Mouse (Mus musculus) adrenal gland, postnatal 25 days (tissue): Measurements from ENCODE around the gene Tesc. TPM values are rescaled to one million over a fixed set of nuclear protein-coding genes. Genes with fewer than 3 reads are reported as not detected.

Experiments
- DNase-seq: peaks from one replicate; pipeline ENCODE4 v3.0.0; 2021; ENCODE audit warnings: mixed read lengths
- total RNA-seq: library from RNA; stranded (reverse); gene quantifications from 2 replicates; pipeline ENCODE4 v1.2.3, GENCODE M21; 2021

The Tesc gene
- total RNA-seq, 1 experiment from 2014 or later = 131 TPM

DNA sequence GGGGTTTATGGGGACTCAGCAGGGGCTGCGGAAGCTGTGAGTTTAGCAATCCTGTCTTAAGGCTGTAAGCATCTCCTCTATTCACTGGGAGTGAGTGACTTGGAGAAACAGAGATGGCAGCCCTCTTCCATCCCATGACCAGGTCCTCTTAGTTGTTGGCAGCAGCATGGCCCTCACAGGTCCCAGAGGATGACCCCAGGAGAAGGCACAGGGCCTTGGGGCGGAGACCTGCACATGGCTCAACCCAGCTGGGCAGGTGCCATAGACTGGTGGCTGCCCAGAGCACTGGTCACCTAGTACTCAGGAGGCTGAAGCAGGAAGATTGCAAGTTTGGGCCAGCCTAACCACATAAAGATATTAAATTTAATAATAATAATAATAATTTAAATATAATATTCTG lies 11.9 kb upstream of the Tesc start:
- no peak for DNase-seq

DNA sequence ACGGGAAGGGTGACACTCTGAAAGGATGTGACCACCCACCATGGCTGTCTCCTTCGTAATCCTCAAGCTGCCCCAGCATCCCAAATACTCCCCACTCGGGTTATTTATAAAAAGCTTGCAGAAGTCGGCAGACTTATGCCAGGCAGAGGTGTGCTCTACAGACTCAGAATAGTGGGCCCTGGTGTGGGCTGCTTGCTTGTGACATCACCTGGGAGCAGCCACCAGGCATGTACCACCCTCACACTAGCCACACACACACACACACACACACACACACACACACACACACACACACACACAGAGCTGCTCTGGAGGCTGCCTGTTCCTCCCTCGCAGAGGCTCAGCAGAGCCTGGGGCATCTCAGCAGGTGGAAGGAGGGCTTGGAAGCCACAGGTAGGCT lies 10.0 kb upstream of the Tesc start:
- no peak for DNase-seq

- no peak for DNase-seq
Measured at GRCm38 (mm10) chr5:118019905-118020304, 7.6 kb upstream of the Tesc start.

- DNase-seq = no peak
Measured at GRCm38 (mm10) chr5:118023053-118023452, 4.5 kb upstream of the Tesc start.

DNA sequence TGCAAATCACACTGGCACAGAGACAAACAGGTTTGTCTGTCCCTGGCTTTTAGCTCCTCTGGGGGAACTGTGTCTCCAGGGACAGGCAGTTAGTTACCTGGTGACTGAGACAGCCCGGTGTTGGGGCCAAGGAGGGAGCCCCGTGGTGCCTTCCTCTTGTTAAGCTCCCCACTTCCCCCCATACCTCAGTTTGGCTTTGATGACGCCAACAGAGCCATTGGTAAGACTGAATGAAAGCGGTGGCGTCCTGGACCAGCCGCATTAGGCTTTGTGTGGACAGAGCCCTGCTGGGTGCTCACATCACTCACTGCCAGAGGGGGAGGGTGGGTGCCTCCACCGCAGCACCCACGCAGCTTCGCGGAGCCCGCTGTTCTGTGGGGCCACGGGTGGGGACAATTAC lies 1.7 kb upstream of the Tesc start:
- DNase-seq = no peak

- no peak for DNase-seq
Measured at GRCm38 (mm10) chr5:118026343-118026742, 1.2 kb upstream of the Tesc start.

GRCm38 (mm10) chr5:118027101-118027697 lies 344 bp upstream of the Tesc start:
- DNase-seq = no peak

- peak; percentile 61 for DNase-seq
Measured at GRCm38 (mm10) chr5:118028191-118029034, 870 bp downstream of the Tesc start.

DNA sequence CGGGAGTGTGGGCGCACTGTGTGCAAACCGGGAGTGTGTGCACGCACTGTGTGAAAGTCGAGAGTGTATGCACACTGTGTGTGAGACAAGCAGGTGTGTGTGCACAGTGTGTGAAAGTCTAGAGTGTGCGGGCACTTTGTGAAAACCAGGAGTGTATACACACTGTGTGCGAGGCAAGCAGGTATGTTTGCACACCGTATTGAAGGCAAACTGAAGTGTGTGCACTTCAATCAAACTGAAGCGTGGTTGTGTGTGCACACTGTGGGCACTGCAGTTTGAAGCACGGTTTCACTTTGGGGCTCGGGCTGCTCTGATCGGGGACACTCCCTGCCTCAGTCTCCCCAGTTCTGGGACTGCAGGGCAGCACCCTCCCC lies 1.5 kb downstream of the Tesc start:
- no peak for DNase-seq

GRCm38 (mm10) chr5:118029420-118029819 lies 1.9 kb downstream of the Tesc start:
- peak; percentile 54 for DNase-seq

DNA sequence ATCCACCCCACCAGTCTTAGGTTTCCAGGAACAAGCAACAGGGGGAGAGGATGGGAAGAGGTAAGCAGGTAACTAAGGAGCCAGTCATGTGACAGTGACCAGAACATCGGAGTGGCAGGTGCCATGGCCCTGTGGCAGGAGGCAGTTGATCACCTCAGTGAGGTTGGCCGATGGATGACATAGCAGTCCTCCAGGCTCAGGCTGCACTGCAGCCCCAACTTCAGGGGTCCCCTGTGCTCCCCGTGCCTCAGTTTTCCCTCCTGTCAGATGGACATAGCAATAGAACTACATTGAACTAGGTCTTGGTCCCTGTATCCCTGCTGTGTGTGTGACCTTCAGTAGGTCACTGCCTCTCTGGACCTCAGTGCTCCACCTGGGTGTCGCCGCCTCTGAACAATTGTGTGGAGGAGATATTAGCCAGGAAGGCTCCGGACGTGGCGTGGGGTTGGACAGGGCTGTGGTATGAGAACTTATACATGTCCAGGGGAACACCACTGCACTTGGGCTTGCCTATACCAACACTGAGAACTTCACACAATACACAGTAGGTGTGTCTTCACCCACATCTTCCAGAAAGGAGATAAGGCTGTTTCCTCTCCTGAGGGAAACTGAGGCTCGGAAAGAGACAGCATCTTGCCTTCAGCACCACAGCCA lies 2.6 kb downstream of the Tesc start:
- DNase-seq = no peak

DNA sequence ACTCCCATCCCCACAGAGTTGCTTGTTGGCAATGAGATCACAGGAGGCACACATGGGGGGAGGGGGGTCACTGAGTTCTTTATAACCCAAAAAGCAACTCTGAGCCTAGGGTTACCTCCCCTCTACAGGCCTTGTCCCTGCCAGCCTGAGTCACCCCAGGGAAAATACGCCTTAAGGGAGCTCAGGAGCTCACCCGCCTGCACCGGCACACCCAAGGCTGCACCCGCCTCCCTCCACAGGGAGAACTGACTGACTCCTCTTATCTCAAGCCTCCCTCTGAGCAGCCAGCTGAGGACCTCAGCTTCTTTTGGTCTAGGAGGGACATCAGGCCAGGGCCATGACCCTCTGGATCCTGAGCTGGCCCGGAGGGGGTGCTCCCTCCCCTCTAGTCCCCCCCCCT lies 3.5 kb downstream of the Tesc start:
- peak; percentile 53 for DNase-seq

DNA sequence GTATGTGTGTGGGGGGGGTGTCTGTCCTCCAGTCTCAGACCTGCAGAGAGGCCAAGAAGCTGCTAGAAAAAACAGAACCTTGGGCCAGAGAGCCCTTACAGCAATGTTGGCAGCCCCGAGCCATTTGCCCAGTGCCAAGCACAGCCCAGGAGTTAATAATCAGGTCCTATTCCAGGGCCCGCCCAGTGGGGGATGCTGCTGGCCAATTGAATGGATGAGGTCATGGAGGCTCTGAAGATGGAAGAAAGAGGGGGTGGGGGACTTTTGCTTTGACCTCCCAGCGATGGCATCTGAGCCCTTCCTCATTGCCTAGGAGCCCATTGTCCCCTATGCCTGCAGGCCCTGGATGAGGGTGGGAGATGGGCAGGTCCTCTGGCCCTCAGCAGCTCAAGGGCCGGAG lies 4.0 kb downstream of the Tesc start:
- DNase-seq = no peak

- DNase-seq = no peak
Measured at GRCm38 (mm10) chr5:118033328-118033727, 5.8 kb downstream of the Tesc start.

GRCm38 (mm10) chr5:118033740-118034139 lies 6.2 kb downstream of the Tesc start:
- DNase-seq = peak; percentile 50

- DNase-seq = no peak
Measured at GRCm38 (mm10) chr5:118034632-118035031, 7.1 kb downstream of the Tesc start.

- no peak for DNase-seq
Measured at GRCm38 (mm10) chr5:118035786-118036185, 8.2 kb downstream of the Tesc start.

DNA sequence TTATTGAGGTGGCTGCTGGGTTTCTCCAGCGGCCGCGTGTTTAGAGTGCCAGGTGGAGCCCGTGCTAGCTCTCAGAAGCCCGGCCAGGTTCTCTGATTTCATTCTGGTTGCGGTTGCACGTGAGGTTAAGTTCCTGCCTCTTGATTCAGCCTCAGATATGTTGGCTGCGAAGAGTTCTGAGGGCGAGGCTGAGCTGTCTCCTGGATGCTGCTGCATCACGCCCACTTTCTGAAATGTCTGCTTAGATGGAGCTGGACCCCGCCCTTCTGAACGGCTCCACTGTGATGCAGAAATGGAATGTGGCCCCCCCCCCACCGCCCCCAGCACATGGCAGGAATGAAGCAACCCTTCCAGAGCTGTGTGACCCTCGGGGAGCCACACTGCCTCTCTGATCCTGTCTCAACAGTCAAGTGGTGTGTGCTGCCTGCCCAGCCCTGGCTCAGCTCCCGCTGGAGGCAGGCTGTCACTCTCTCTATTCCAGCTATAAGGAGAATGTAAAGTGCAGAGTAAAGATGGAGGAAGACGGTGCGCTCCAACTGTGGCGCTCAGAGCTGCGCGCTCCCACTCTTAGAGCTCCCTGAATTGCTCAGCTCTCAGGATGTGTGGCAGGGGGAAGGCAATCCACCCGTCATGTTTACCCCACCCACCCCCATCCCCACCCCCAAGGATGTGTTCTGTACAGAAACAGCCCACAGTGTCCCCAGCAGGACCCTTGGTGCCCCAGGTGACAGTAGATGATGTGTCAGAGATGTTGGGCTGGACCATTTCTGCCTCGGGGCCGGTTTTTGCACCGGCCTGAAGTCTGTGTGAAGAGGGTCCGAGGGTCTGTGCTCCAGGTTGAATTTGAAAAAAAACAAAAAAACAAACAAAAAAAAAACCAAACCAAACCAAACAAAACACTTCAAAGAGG lies 9.6 kb downstream of the Tesc start:
- DNase-seq = no peak

GRCm38 (mm10) chr5:118037798-118038484 lies 10.4 kb downstream of the Tesc start:
- DNase-seq = peak; percentile 60

GRCm38 (mm10) chr5:118039241-118039668 lies 11.7 kb downstream of the Tesc start:
- no peak for DNase-seq

- peak; percentile 59 for DNase-seq
Measured at GRCm38 (mm10) chr5:118042599-118042998, 15.1 kb downstream of the Tesc start.

DNA sequence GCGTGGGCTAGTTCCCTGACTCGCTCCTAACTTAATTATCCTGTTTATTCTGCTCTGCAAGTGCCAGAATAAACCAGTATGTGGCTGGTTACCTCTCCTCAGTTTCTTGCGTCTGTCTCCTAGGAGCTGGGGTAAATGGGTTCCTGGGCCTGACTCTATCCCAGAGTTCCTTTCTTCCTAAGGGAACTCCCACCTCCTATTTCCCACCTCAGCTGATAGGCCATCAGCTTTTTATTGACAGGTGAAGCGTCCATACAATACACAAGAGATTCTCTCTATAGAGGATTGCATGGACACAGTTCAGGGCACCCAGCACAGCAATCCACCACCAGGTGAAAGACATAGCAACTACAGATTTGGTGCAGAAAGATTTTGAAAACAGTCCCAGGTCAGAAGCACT lies 16.2 kb downstream of the Tesc start:
- no peak for DNase-seq
